Mouse (Mus musculus) lung, postnatal 0 days (tissue): ENCODE measurements at regions not wholly inside any gene's neighbourhood (a gene's known extent, or its start where the extent isn't known, plus 50 kb on each side); places are given as distances from the start of the nearest gene placed in this dataset.

Experiments
- CTCF ChIP-seq: IDR thresholded peaks from 2 replicates; pipeline ENCODE4 v1.5.1; 2016; ENCODE audit warnings: antibody characterized with exemption, mild to moderate bottlenecking
- EP300 ChIP-seq: IDR thresholded peaks from 2 replicates; pipeline ENCODE4 v1.6.1; 2016; ENCODE audit warnings: antibody characterized with exemption, mild to moderate bottlenecking, control low read depth

- TF ChIP-seq CTCF = no peak
- TF ChIP-seq EP300 = no peak
These were observed 77.5 kb upstream of the Gm47985 start for GRCm38 (mm10) chr1:151104806-151105205.
